In genomic region chr7:3228881-3229280, GRCm38 (mm10) we compare ENCODE assay signal across 21 mouse cellular contexts. TPM values are rescaled to one million over a fixed set of nuclear protein-coding genes. Genes with fewer than 3 reads are reported as not detected.
"Had no signal": no experiment of that assay in that cellular context is flagged by ENCODE, and none has a peak within 500 bp of the region (broad histone marks: within the 10 kb centered on the region; RNA-seq: fewer than 3 reads in every experiment).

No protein-coding gene starts in this region.

- H3K9me3 ChIP-seq: neural tube, embryonic 13.5 days; neural tube, embryonic 15.5 days; stomach, embryonic 15.5 days had no signal

- H3K4me1 ChIP-seq: neural tube, embryonic 13.5 days; neural tube, embryonic 15.5 days; stomach, embryonic 15.5 days had no signal

- H3K36me3 ChIP-seq: neural tube, embryonic 13.5 days; neural tube, embryonic 15.5 days; stomach, embryonic 15.5 days had no signal

- H3K27me3 ChIP-seq: neural tube, embryonic 13.5 days; neural tube, embryonic 15.5 days; stomach, embryonic 15.5 days had no signal

- H3K4me3 ChIP-seq: neural tube, embryonic 13.5 days; neural tube, embryonic 15.5 days; stomach, embryonic 15.5 days had no signal

- H3K27ac ChIP-seq: neural tube, embryonic 13.5 days; neural tube, embryonic 15.5 days; stomach, embryonic 15.5 days; stomach, postnatal 0 days had no signal

- H3K4me2 ChIP-seq: neural tube, embryonic 13.5 days; neural tube, embryonic 15.5 days; stomach, embryonic 15.5 days had no signal

- DNase-seq: retina, postnatal 1 day; right cerebral cortex, adult 18-20 months; right cerebral cortex, postnatal 14 days; right cerebral cortex, postnatal 25 days; right cerebral cortex, postnatal 4 days; spleen, adult 18-20 months; thymus, adult 18-20 months; thymus, adult 2 months; thymus, postnatal 14 days; thymus, postnatal 25 days; thymus, postnatal 36 days; thymus, postnatal 4 days had no signal

- H3K9ac ChIP-seq: neural tube, embryonic 13.5 days; neural tube, embryonic 15.5 days; stomach, embryonic 15.5 days had no signal

RNA-seq across cellular contexts. Expression of gene Nlrp12, which starts 20.7 kb away (rescaled TPM):
- polyA plus RNA-seq: neural tube, embryonic 13.5 days; neural tube, embryonic 14.5 days; neural tube, embryonic 15.5 days; stomach, embryonic 14.5 days; stomach, postnatal 0 days; thymus, postnatal 0 days; urinary bladder, adult 2 months had no signal

RNA-seq across cellular contexts. Expression of gene AU018091, which starts 59.9 kb away (rescaled TPM):
- polyA plus RNA-seq: neural tube, embryonic 13.5 days; neural tube, embryonic 14.5 days; neural tube, embryonic 15.5 days; small intestine, adult 2 months; thymus, postnatal 0 days had no signal
